7 mouse cellular contexts compared by ENCODE assay signal in the genomic region with DNA sequence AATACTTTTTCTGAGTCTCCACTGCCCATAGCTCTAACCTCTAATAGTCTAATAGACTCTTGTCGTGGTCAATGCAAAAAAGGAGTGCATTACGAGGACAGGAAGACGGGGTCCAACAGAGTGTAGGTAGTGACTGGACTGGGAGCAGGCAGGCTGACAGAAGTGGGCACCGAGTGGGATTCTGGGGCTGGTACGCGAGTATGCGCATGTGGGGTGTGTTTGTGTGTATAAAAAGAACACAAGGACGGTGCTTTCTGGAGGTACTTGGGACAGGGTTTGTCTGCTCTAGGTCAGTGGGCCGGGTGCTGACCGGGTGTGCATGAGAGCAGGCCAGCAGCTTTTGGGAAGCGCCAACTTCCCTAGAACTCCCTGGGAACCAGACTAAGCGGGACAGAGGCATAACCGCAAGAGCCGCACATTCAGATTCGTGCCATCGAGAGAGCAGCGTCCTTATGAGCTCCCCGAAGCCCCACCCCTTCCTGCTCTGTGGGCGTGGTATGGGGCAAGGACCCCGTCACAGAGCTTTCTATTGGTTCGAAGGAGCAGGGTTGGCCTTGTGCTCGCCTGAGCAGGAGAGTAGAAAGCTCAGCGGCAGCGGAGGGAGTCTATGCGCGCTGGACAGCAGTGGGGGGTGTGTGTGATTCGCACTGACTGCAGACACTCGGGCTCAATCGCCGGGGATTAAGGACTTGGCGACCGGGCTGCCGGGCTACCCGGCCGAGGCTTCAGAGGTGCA. TPM values are rescaled to one million over a fixed set of nuclear protein-coding genes. Genes with fewer than 3 reads are reported as not detected.
DNase-seq lines count a peak whose midpoint lies in the region; ATAC-seq lines count a peak whose summit lies in the region.

A gene (plus strand): TSS at position 608 of the 736 bp plus-strand sequence.

- H3K36me3 ChIP-seq in embryonic facial prominence, embryonic 11.5 days (replicated peaks; ENCODE audit: control insufficient read depth, insufficient read depth, low read depth, low read length): no peaks in the 10 kb centered on the region
- H3K36me3 ChIP-seq in limb, embryonic 10.5 days: peaks cover 6% of the 10 kb centered on the region; the same call in 1 of the 2 replicates
- no peaks in the 10 kb centered on the region for H3K36me3 ChIP-seq in midbrain, embryonic 13.5 days

- H3K27me3 ChIP-seq in embryonic facial prominence, embryonic 11.5 days (ENCODE audit: control insufficient read depth, insufficient read depth, low read length): no peaks in the 10 kb centered on the region
- peaks cover 100% of the 10 kb centered on the region for H3K27me3 ChIP-seq in limb, embryonic 10.5 days (ENCODE audit: low read depth, poor library complexity, severe bottlenecking)
- H3K27me3 ChIP-seq in midbrain, embryonic 13.5 days: peaks cover 34% of the 10 kb centered on the region

- H3K9me3 ChIP-seq in embryonic facial prominence, embryonic 11.5 days (replicated peaks; ENCODE audit: control insufficient read depth, low read length): no peaks in the 10 kb centered on the region
- no peaks in the 10 kb centered on the region for H3K9me3 ChIP-seq in limb, embryonic 10.5 days (replicated peaks)
- H3K9me3 ChIP-seq in midbrain, embryonic 13.5 days: no peaks in the 10 kb centered on the region

- peak within 1 kb of the TSS; percentile 78 for H3K4me3 ChIP-seq in embryonic facial prominence, embryonic 11.5 days (ENCODE audit: low read depth, low read length)
- H3K4me3 ChIP-seq in limb, embryonic 10.5 days: peak within 1 kb of the TSS; percentile 76
- H3K4me3 ChIP-seq in midbrain, embryonic 13.5 days (replicated peaks): peak within 1 kb of the TSS; percentile 70

- peak; percentile 94 for DNase-seq in adrenal gland, postnatal 10 days
- peak; percentile 93 for DNase-seq in embryonic facial prominence, embryonic 11.5 days (ENCODE audit: low spot score)
- peak; percentile 95 for DNase-seq in kidney, adult 11 months
- DNase-seq in limb, embryonic 10.5 days (ENCODE audit: low spot score): peak; percentile 79
- peak; percentile 70 for DNase-seq in spleen, adult 12 weeks (ENCODE audit: low spot score)

- peak within 1 kb of the TSS; percentile 84 for H3K9ac ChIP-seq in embryonic facial prominence, embryonic 11.5 days (replicated peaks; ENCODE audit: low read length)
- peak within 1 kb of the TSS; percentile 89 for H3K9ac ChIP-seq in midbrain, embryonic 13.5 days (replicated peaks)

- peak within 1 kb of the TSS; percentile 65 for H3K4me2 ChIP-seq in embryonic facial prominence, embryonic 11.5 days (ENCODE audit: low read depth, low read length)
- H3K4me2 ChIP-seq in midbrain, embryonic 13.5 days (replicated peaks): peak within 1 kb of the TSS; percentile 76

- H3K27ac ChIP-seq in embryonic facial prominence, embryonic 11.5 days (replicated peaks; ENCODE audit: low read depth, low read length): peak within 1 kb of the TSS; percentile 67
- peak within 1 kb of the TSS; percentile 91 for H3K27ac ChIP-seq in limb, embryonic 10.5 days
- peak within 1 kb of the TSS; percentile 90 for H3K27ac ChIP-seq in midbrain, embryonic 13.5 days

- no peaks in the 10 kb centered on the region; the same call in 1 of the 2 replicates for H3K4me1 ChIP-seq in embryonic facial prominence, embryonic 11.5 days (ENCODE audit: control insufficient read depth, insufficient read depth, low read length)
- H3K4me1 ChIP-seq in limb, embryonic 10.5 days: peaks cover 28% of the 10 kb centered on the region
- H3K4me1 ChIP-seq in midbrain, embryonic 13.5 days (replicated peaks): peaks cover 23% of the 10 kb centered on the region

- 23% methylated on average over 35 of the region's 35 CpGs for WGBS in embryonic facial prominence, embryonic 11.5 days
- WGBS in limb, embryonic 10.5 days: 14% methylated on average over 32 of the region's 35 CpGs
- 25% methylated on average over 35 of the region's 35 CpGs for WGBS in midbrain, embryonic 13.5 days

- peak; percentile 89 for ATAC-seq in embryonic facial prominence, embryonic 11.5 days (replicated peaks; ENCODE audit: insufficient number of reproducible peaks, low FRiP score, low TSS enrichment, low read depth)
- peak; percentile 85 for ATAC-seq in granulocyte monocyte progenitor cell, adult 5-6 weeks (replicated peaks; ENCODE audit: poor library complexity, severe bottlenecking)
- ATAC-seq in midbrain, embryonic 13.5 days: peak; percentile 93

RNA-seq across cellular contexts. Expression of the gene that starts here (rescaled TPM):
- total RNA-seq in adrenal gland, postnatal 10 days (2021): 10 to 100 TPM; 48.2 to 53.3 TPM
- polyA plus RNA-seq in embryonic facial prominence, embryonic 11.5 days (2014; fragmentation: Nextera tagmentation; extraction: Ambion mirVana): 26.0 and 31.6 TPM in 2 replicates
- total RNA-seq in granulocyte monocyte progenitor cell, adult 5-6 weeks (2014; fragmentation: Nextera tagmentation): 0.47 and 0.62 TPM in 2 replicates
- total RNA-seq in granulocyte monocyte progenitor cell, adult 5-6 weeks (2017): 0.34 and 0.46 TPM in 2 replicates
- 42.9 and 54.1 TPM in 2 replicates for polyA plus RNA-seq in limb, embryonic 10.5 days (2016; fragmentation: Nextera tagmentation; extraction: Ambion mirVana)
- 24.1 and 36.5 TPM in 2 replicates for polyA plus RNA-seq in midbrain, embryonic 13.5 days (2015; fragmentation: Nextera tagmentation; extraction: Ambion mirVana)

Comparison
In these comparisons a context has a peak if more than half of its experiments do, and no peak if none do; other contexts are left out.
1. Peak in every context shown above with its lines: DNase-seq, ATAC-seq, H3K4me3 ChIP-seq and H3K27ac ChIP-seq.
2. RNA of the gene that starts here (total RNA-seq): 48.2 to 53.3 TPM in adrenal gland, postnatal 10 days; 0.34 to 0.62 TPM in granulocyte monocyte progenitor cell, adult 5-6 weeks; every median in the first group is over 10 times any median in the second.
3. Peak in ATAC-seq in granulocyte monocyte progenitor cell, adult 5-6 weeks; RNA of the gene not detected or under 1 TPM.